Comparison of ENCODE assay signal across 26 mouse cellular contexts in genomic region chr15:28515176-28515575, GRCm38 (mm10).
DNase-seq lines count a peak whose midpoint lies in the region; ATAC-seq lines count a peak whose summit lies in the region.
"Had no signal": no experiment of that assay in that cellular context is flagged by ENCODE, and none has a peak within 500 bp of the region (broad histone marks: within the 10 kb centered on the region; RNA-seq: fewer than 3 reads in every experiment).

No protein-coding gene starts in this region.

- WGBS in hindbrain, embryonic 15.5 days: 52% methylated on average over 4 of the region's 4 CpGs
- 75% methylated on average over 4 of the region's 4 CpGs for WGBS in hindbrain, embryonic 12.5 days

- H3K36me3 ChIP-seq in hindbrain, embryonic 15.5 days: no peaks in the 10 kb centered on the region
- H3K36me3 ChIP-seq in hindbrain, embryonic 12.5 days: no peaks in the 10 kb centered on the region
- H3K36me3 ChIP-seq: embryonic facial prominence, embryonic 12.5 days; embryonic facial prominence, embryonic 15.5 days; G1E; heart, embryonic 12.5 days; heart, embryonic 15.5 days; hindbrain, embryonic 10.5 days; intestine, embryonic 15.5 days had no signal

- no peak overlapping the region for H3K4me3 ChIP-seq in hindbrain, embryonic 15.5 days
- H3K4me3 ChIP-seq in hindbrain, embryonic 12.5 days: no peak overlapping the region
- H3K4me3 ChIP-seq: embryonic facial prominence, embryonic 12.5 days; embryonic facial prominence, embryonic 15.5 days; heart, embryonic 12.5 days; heart, embryonic 15.5 days; hindbrain, embryonic 10.5 days; intestine, embryonic 15.5 days had no signal

- H3K4me2 ChIP-seq in hindbrain, embryonic 15.5 days: no peak overlapping the region
- H3K4me2 ChIP-seq in hindbrain, embryonic 12.5 days (replicated peaks): no peak overlapping the region
- H3K4me2 ChIP-seq: embryonic facial prominence, embryonic 12.5 days; embryonic facial prominence, embryonic 15.5 days; heart, embryonic 12.5 days; heart, embryonic 15.5 days; intestine, embryonic 15.5 days had no signal

- ATAC-seq in hindbrain, embryonic 15.5 days (ENCODE audit: low FRiP score, low read depth): peak; percentile 61; the same call in 1 of the 2 replicates
- no peak for ATAC-seq in hindbrain, embryonic 12.5 days (ENCODE audit: low FRiP score)
- ATAC-seq: forebrain, embryonic 14.5 days; intestine, embryonic 15.5 days; Patski had no signal

- intact Hi-C loops in left cerebral cortex, postnatal 4 days (cut with DNase I): no loop called here

- H3K27ac ChIP-seq in hindbrain, embryonic 15.5 days (replicated peaks): no peak overlapping the region
- H3K27ac ChIP-seq in hindbrain, embryonic 12.5 days: no peak overlapping the region
- H3K27ac ChIP-seq: embryonic facial prominence, embryonic 12.5 days; embryonic facial prominence, embryonic 15.5 days; heart, embryonic 15.5 days; hindbrain, embryonic 10.5 days; intestine, embryonic 15.5 days had no signal

- no peaks in the 10 kb centered on the region for H3K27me3 ChIP-seq in hindbrain, embryonic 15.5 days
- no peaks in the 10 kb centered on the region for H3K27me3 ChIP-seq in hindbrain, embryonic 12.5 days
- H3K27me3 ChIP-seq: CH12.LX; embryonic facial prominence, embryonic 12.5 days; embryonic facial prominence, embryonic 15.5 days; heart, embryonic 12.5 days; heart, embryonic 15.5 days; intestine, embryonic 15.5 days had no signal

- no peaks in the 10 kb centered on the region for H3K4me1 ChIP-seq in hindbrain, embryonic 15.5 days (replicated peaks)
- H3K4me1 ChIP-seq in hindbrain, embryonic 12.5 days: no peaks in the 10 kb centered on the region
- H3K4me1 ChIP-seq: embryonic facial prominence, embryonic 12.5 days; embryonic facial prominence, embryonic 15.5 days; heart, embryonic 12.5 days; heart, embryonic 15.5 days; hindbrain, embryonic 10.5 days; intestine, embryonic 15.5 days had no signal

- no peak overlapping the region for H3K9ac ChIP-seq in hindbrain, embryonic 15.5 days
- H3K9ac ChIP-seq in hindbrain, embryonic 12.5 days: no peak overlapping the region
- H3K9ac ChIP-seq: embryonic facial prominence, embryonic 12.5 days; embryonic facial prominence, embryonic 15.5 days; heart, embryonic 12.5 days; heart, embryonic 15.5 days; intestine, embryonic 15.5 days had no signal

- DNase-seq in left cerebral cortex, postnatal 4 days: peak; percentile 2
- DNase-seq in left cerebral cortex, adult 11 months (ENCODE audit: low spot score): no peak
- DNase-seq in retina, embryonic 14.5 days (ENCODE audit: low spot score): peak; percentile 59
- DNase-seq in embryo, embryonic 9.5 days (ENCODE audit: extremely low spot score): no peak
- DNase-seq: adrenal gland, postnatal 10 days; adrenal gland, postnatal 36 days; B cell, adult 2 months; cerebellum, adult 11 months; cerebellum, adult 2 months; gastrocnemius, postnatal 25 days; heart, adult 18-20 months; heart, postnatal 10 days; heart, postnatal 36 days; kidney, adult 11 months had no signal

- H3K9me3 ChIP-seq in hindbrain, embryonic 15.5 days: no peaks in the 10 kb centered on the region
- no peaks in the 10 kb centered on the region for H3K9me3 ChIP-seq in hindbrain, embryonic 12.5 days (replicated peaks)
- H3K9me3 ChIP-seq: embryonic facial prominence, embryonic 12.5 days; embryonic facial prominence, embryonic 15.5 days; G1E; heart, embryonic 12.5 days; heart, embryonic 15.5 days; hindbrain, embryonic 10.5 days; intestine, embryonic 15.5 days had no signal

Comparison
In these comparisons a context has a peak if more than half of its experiments do, and no peak if none do; other contexts are left out.
1. DNase-seq: peak in left cerebral cortex, postnatal 4 days (single experiment) and retina, embryonic 14.5 days (single experiment); none in left cerebral cortex, adult 11 months (single experiment) and embryo, embryonic 9.5 days (single experiment).